Mouse (Mus musculus): Measurements from ENCODE around the gene Tspan5. TPM values are rescaled to one million over a fixed set of nuclear protein-coding genes. Genes with fewer than 3 reads are reported as not detected.

Gene Tspan5
- total and polyA plus RNA-seq, 2 experiments from 2014 or later = 7.7 to 25.4 TPM

- DNase-seq (ENCODE audit: low spot score) = no peak
- H3K4me2 ChIP-seq (ENCODE audit: low read depth, low read length) = no peak overlapping the region
- WGBS = 87% methylated on average over 7 of the region's 7 CpGs
- no peaks in the 10 kb centered on the region for H3K27me3 ChIP-seq (ENCODE audit: control insufficient read depth, insufficient read depth, low read length)
- no peak overlapping the region for H3K4me3 ChIP-seq (ENCODE audit: low read depth, low read length)
- H3K9ac ChIP-seq (replicated peaks; ENCODE audit: low read depth, low read length) = no peak overlapping the region
- no peaks in the 10 kb centered on the region for H3K36me3 ChIP-seq (replicated peaks; ENCODE audit: control insufficient read depth, insufficient read depth, low read length)
- no peak for TF ChIP-seq CTCF (IDR thresholded peaks at IDR 0.05; ENCODE audit: low read depth)
- no peak for TF ChIP-seq EP300 (IDR thresholded peaks at IDR 0.05; ENCODE audit: low read depth)
- H3K27ac ChIP-seq (ENCODE audit: low read depth) = no peak overlapping the region
- no peak for ATAC-seq (ENCODE audit: insufficient read depth, low read depth)
- H3K9me3 ChIP-seq (replicated peaks; ENCODE audit: control insufficient read depth, low read length) = no peaks in the 10 kb centered on the region
- no peaks in the 10 kb centered on the region for H3K4me1 ChIP-seq (ENCODE audit: control insufficient read depth, insufficient read depth)
Measured at GRCm38 (mm10) chr3:138784641-138785025, 42.6 kb downstream of the Tspan5 start.

GRCm38 (mm10) chr3:138787758-138788488, 45.9 kb downstream of the Tspan5 start:
- Histone ChIP-seq H3K36me3 (replicated peaks; ENCODE audit: control insufficient read depth, insufficient read depth, low read length) (no peaks in the 10 kb centered on the region), H3K9me3 (replicated peaks; ENCODE audit: control insufficient read depth, low read length) (no peaks in the 10 kb centered on the region), H3K27me3 (ENCODE audit: control insufficient read depth, insufficient read depth, low read length) (no peaks in the 10 kb centered on the region), H3K4me2 (ENCODE audit: low read depth, low read length) (no peak overlapping the region), H3K27ac (ENCODE audit: low read depth) (no peak overlapping the region), H3K4me1 (ENCODE audit: control insufficient read depth, insufficient read depth) (no peaks in the 10 kb centered on the region), H3K9ac (replicated peaks; ENCODE audit: low read depth, low read length) (no peak overlapping the region), H3K4me3 (ENCODE audit: low read depth, low read length) (no peak overlapping the region)
- no peak for ATAC-seq (ENCODE audit: insufficient read depth, low read depth)
- 79% methylated on average over 18 of the region's 18 CpGs for WGBS
- no peak for TF ChIP-seq CTCF (IDR thresholded peaks at IDR 0.05; ENCODE audit: low read depth)
- TF ChIP-seq EP300 (IDR thresholded peaks at IDR 0.05; ENCODE audit: low read depth) = no peak
- DNase-seq (ENCODE audit: low spot score) = no peak

- no peaks in the 10 kb centered on the region for H3K4me1 ChIP-seq (ENCODE audit: control insufficient read depth, insufficient read depth)
- no peak overlapping the region for H3K4me2 ChIP-seq (ENCODE audit: low read depth, low read length)
- H3K27me3 ChIP-seq (ENCODE audit: control insufficient read depth, insufficient read depth, low read length) = no peaks in the 10 kb centered on the region
- ATAC-seq (ENCODE audit: insufficient read depth, low read depth) (no peak), DNase-seq (ENCODE audit: low spot score) (no peak)
- H3K4me3 ChIP-seq (ENCODE audit: low read depth, low read length) = no peak overlapping the region
- 83% methylated on average over 17 of the region's 17 CpGs for WGBS
- H3K27ac ChIP-seq (ENCODE audit: low read depth) = no peak overlapping the region
- H3K36me3 ChIP-seq (replicated peaks; ENCODE audit: control insufficient read depth, insufficient read depth, low read length) = no peaks in the 10 kb centered on the region
- no peak overlapping the region for H3K9ac ChIP-seq (replicated peaks; ENCODE audit: low read depth, low read length)
- no peaks in the 10 kb centered on the region for H3K9me3 ChIP-seq (replicated peaks; ENCODE audit: control insufficient read depth, low read length)
- TF ChIP-seq CTCF (IDR thresholded peaks at IDR 0.05; ENCODE audit: low read depth) (no peak), EP300 (IDR thresholded peaks at IDR 0.05; ENCODE audit: low read depth) (no peak)
Measured at GRCm38 (mm10) chr3:138788489-138788850, 46.5 kb downstream of the Tspan5 start.

- Histone ChIP-seq H3K27me3 (ENCODE audit: control insufficient read depth, insufficient read depth, low read length) (no peaks in the 10 kb centered on the region), H3K9me3 (replicated peaks; ENCODE audit: control insufficient read depth, low read length) (no peaks in the 10 kb centered on the region), H3K9ac (replicated peaks; ENCODE audit: low read depth, low read length) (no peak overlapping the region), H3K36me3 (replicated peaks; ENCODE audit: control insufficient read depth, insufficient read depth, low read length) (no peaks in the 10 kb centered on the region), H3K4me2 (ENCODE audit: low read depth, low read length) (no peak overlapping the region), H3K27ac (ENCODE audit: low read depth) (no peak overlapping the region), H3K4me1 (ENCODE audit: control insufficient read depth, insufficient read depth) (no peaks in the 10 kb centered on the region), H3K4me3 (ENCODE audit: low read depth, low read length) (no peak overlapping the region)
- 90% methylated on average over 5 of the region's 5 CpGs for WGBS
- DNase-seq (ENCODE audit: low spot score) (no peak), ATAC-seq (ENCODE audit: insufficient read depth, low read depth) (no peak)
- TF ChIP-seq CTCF (IDR thresholded peaks at IDR 0.05; ENCODE audit: low read depth) = no peak
- no peak for TF ChIP-seq EP300 (IDR thresholded peaks at IDR 0.05; ENCODE audit: low read depth)
Measured at GRCm38 (mm10) chr3:138789275-138789674, 47.3 kb downstream of the Tspan5 start.

- no peaks in the 10 kb centered on the region for H3K36me3 ChIP-seq (replicated peaks; ENCODE audit: control insufficient read depth, insufficient read depth, low read length)
- ATAC-seq (ENCODE audit: insufficient read depth, low read depth) (no peak), DNase-seq (ENCODE audit: low spot score) (no peak)
- 91% methylated on average over 8 of the region's 8 CpGs for WGBS
- TF ChIP-seq EP300 (IDR thresholded peaks at IDR 0.05; ENCODE audit: low read depth) = no peak
- no peak for TF ChIP-seq CTCF (IDR thresholded peaks at IDR 0.05; ENCODE audit: low read depth)
- no peak overlapping the region for H3K4me2 ChIP-seq (ENCODE audit: low read depth, low read length)
- H3K9me3 ChIP-seq (replicated peaks; ENCODE audit: control insufficient read depth, low read length) = no peaks in the 10 kb centered on the region
- H3K4me3 ChIP-seq (ENCODE audit: low read depth, low read length) = no peak overlapping the region
- H3K9ac ChIP-seq (replicated peaks; ENCODE audit: low read depth, low read length) = no peak overlapping the region
- no peak overlapping the region for H3K27ac ChIP-seq (ENCODE audit: low read depth)
- no peaks in the 10 kb centered on the region for H3K27me3 ChIP-seq (ENCODE audit: control insufficient read depth, insufficient read depth, low read length)
- H3K4me1 ChIP-seq (ENCODE audit: control insufficient read depth, insufficient read depth) = no peaks in the 10 kb centered on the region
Measured at GRCm38 (mm10) chr3:138794533-138794932, 52.5 kb downstream of the Tspan5 start.

- DNase-seq (ENCODE audit: low spot score) = no peak
- 82% methylated on average over 7 of the region's 7 CpGs for WGBS
- no peak for ATAC-seq (ENCODE audit: insufficient read depth, low read depth)
- no peaks in the 10 kb centered on the region for H3K9me3 ChIP-seq (replicated peaks; ENCODE audit: control insufficient read depth, low read length)
- H3K4me3 ChIP-seq (ENCODE audit: low read depth, low read length) = no peak overlapping the region
- TF ChIP-seq EP300 (IDR thresholded peaks at IDR 0.05; ENCODE audit: low read depth) = no peak
- no peak for TF ChIP-seq CTCF (IDR thresholded peaks at IDR 0.05; ENCODE audit: low read depth)
- H3K27ac ChIP-seq (ENCODE audit: low read depth) = no peak overlapping the region
- no peaks in the 10 kb centered on the region for H3K27me3 ChIP-seq (ENCODE audit: control insufficient read depth, insufficient read depth, low read length)
- H3K9ac ChIP-seq (replicated peaks; ENCODE audit: low read depth, low read length) = no peak overlapping the region
- no peaks in the 10 kb centered on the region for H3K4me1 ChIP-seq (ENCODE audit: control insufficient read depth, insufficient read depth)
- H3K36me3 ChIP-seq (replicated peaks; ENCODE audit: control insufficient read depth, insufficient read depth, low read length) = no peaks in the 10 kb centered on the region
- no peak overlapping the region for H3K4me2 ChIP-seq (ENCODE audit: low read depth, low read length)
Measured at GRCm38 (mm10) chr3:138795951-138796350, 54.0 kb downstream of the Tspan5 start.
